Mouse (Mus musculus) megakaryocyte, embryonic 14.5 days (primary cell): Measurements from ENCODE around the gene Slc25a38.

ENCODE experiments used
- FLI1 ChIP-seq: IDR thresholded peaks from 2 replicates; pipeline ENCODE4 v1.6.1; 2012; ENCODE audit warnings: low read length, inconsistent platforms, mixed read lengths
- GATA1 ChIP-seq: IDR thresholded peaks from 3 replicates; pipeline ENCODE4 v1.6.1; 2012; ENCODE audit warnings: mixed read lengths, low read length, inconsistent platforms, borderline replicate concordance

DNA sequence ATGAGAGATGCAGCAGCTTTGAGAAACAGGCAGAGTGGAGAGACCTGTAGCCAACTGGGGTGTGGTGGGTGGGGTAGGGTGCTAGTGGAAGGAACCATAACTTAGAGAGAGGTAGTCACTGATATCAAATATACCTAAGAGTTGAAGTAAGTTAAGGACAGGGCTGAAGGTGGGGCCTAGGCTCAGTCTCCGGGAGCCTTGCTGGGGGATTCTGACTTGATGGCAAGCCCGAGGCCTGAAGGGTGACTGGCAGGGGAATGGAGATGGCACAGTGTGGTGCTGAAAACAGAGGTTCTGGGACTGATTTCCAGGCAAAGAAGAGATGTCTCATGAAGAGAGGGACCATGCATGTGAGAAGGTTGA lies 4.6 kb downstream of the Slc25a38 start:
- no peak for TF ChIP-seq GATA1
- no peak for TF ChIP-seq FLI1
